Mouse (Mus musculus) urinary bladder, postnatal 36 days (tissue): Measurements from ENCODE around the gene Clic4.

ENCODE experiments used
- DNase-seq, 2 experiments: peaks; one replicate each; pipeline ENCODE4 v3.0.0; 2022; ENCODE audit warnings: low spot score in 2 of 2, mixed read lengths in 1 of 2

Gene Clic4

GRCm38 (mm10) chr4:135272640-135273306 is at the start of gene Clic4:
Clic4 (minus strand) TSS chr4:135272814.
- peak; percentile 99 to 100 for DNase-seq

- DNase-seq: peak; percentile 58 to 69
Measured at GRCm38 (mm10) chr4:135317966-135318365, 45.4 kb upstream of the Clic4 start.

- no peak for DNase-seq
Measured at GRCm38 (mm10) chr4:135317539-135317938, 44.9 kb upstream of the Clic4 start.

GRCm38 (mm10) chr4:135315287-135315686 is 42.7 kb upstream of the Clic4 start:
- no peak for DNase-seq

- DNase-seq: no peak
Measured at GRCm38 (mm10) chr4:135314419-135314832, 41.8 kb upstream of the Clic4 start.

GRCm38 (mm10) chr4:135313761-135314241 is 41.2 kb upstream of the Clic4 start:
- DNase-seq: no peak

GRCm38 (mm10) chr4:135313111-135313691 is 40.6 kb upstream of the Clic4 start:
- DNase-seq: no peak

- peak in 1 of 2 experiments; percentile 48 for DNase-seq
Measured at GRCm38 (mm10) chr4:135312706-135313105, 40.1 kb upstream of the Clic4 start.

- DNase-seq: no peak
Measured at GRCm38 (mm10) chr4:135310371-135310770, 37.8 kb upstream of the Clic4 start.

- DNase-seq: no peak
Measured at GRCm38 (mm10) chr4:135309726-135310125, 37.1 kb upstream of the Clic4 start.

- DNase-seq: no peak
Measured at GRCm38 (mm10) chr4:135309112-135309659, 36.6 kb upstream of the Clic4 start.

- DNase-seq: no peak
Measured at GRCm38 (mm10) chr4:135306971-135307632, 34.5 kb upstream of the Clic4 start.

GRCm38 (mm10) chr4:135306533-135306932 is 33.9 kb upstream of the Clic4 start:
- DNase-seq: peak in 1 of 2 experiments; percentile 74

- DNase-seq: no peak
Measured at GRCm38 (mm10) chr4:135302261-135302660, 29.6 kb upstream of the Clic4 start.

- DNase-seq: no peak
Measured at GRCm38 (mm10) chr4:135301166-135301565, 28.6 kb upstream of the Clic4 start.

- DNase-seq: no peak
Measured at GRCm38 (mm10) chr4:135300248-135301041, 27.8 kb upstream of the Clic4 start.

- DNase-seq: no peak
Measured at GRCm38 (mm10) chr4:135298680-135299079, 26.1 kb upstream of the Clic4 start.

GRCm38 (mm10) chr4:135297931-135298546 is 25.4 kb upstream of the Clic4 start:
- DNase-seq: no peak

- DNase-seq: peak in 1 of 2 experiments; percentile 50
Measured at GRCm38 (mm10) chr4:135297146-135297545, 24.5 kb upstream of the Clic4 start.

- DNase-seq: no peak
Measured at GRCm38 (mm10) chr4:135296565-135296964, 24.0 kb upstream of the Clic4 start.

- no peak for DNase-seq
Measured at GRCm38 (mm10) chr4:135293813-135294212, 21.2 kb upstream of the Clic4 start.
